Comparison of ENCODE assay signal across 23 mouse cellular contexts in genomic region chr11:71261036-71261435, GRCm38 (mm10). TPM values are rescaled to one million over a fixed set of nuclear protein-coding genes. Genes with fewer than 3 reads are reported as not detected.
"Had no signal": no experiment of that assay in that cellular context is flagged by ENCODE, and none has a peak within 500 bp of the region (broad histone marks: within the 10 kb centered on the region; RNA-seq: fewer than 3 reads in every experiment).

No protein-coding gene starts in this region.

- DNase-seq: liver, postnatal 0 days; lung, adult 2 months; lung, postnatal 14 days; lung, postnatal 36 days; retina, postnatal 1 day; right cerebral cortex, adult 18-20 months; right cerebral cortex, postnatal 14 days; thymus, adult 2 months; thymus, postnatal 25 days; thymus, postnatal 4 days had no signal

- ATAC-seq: liver, postnatal 0 days; lung, postnatal 0 days; midbrain, embryonic 13.5 days; midbrain, embryonic 15.5 days had no signal

- H3K27ac ChIP-seq: lung, embryonic 15.5 days; macrophage; midbrain, embryonic 13.5 days; midbrain, embryonic 15.5 days; neural tube, embryonic 13.5 days; neural tube, embryonic 15.5 days; stomach, embryonic 15.5 days; stomach, postnatal 0 days had no signal

- H3K36me3 ChIP-seq: lung, embryonic 15.5 days; midbrain, embryonic 13.5 days; midbrain, embryonic 15.5 days; neural tube, embryonic 13.5 days; neural tube, embryonic 15.5 days; stomach, embryonic 15.5 days had no signal

- H3K9me3 ChIP-seq: lung, embryonic 15.5 days; megakaryocyte, embryonic 14.5 days; midbrain, embryonic 13.5 days; midbrain, embryonic 15.5 days; neural tube, embryonic 13.5 days; neural tube, embryonic 15.5 days; stomach, embryonic 15.5 days had no signal

- H3K27me3 ChIP-seq: lung, embryonic 15.5 days; megakaryocyte, embryonic 14.5 days; midbrain, embryonic 13.5 days; midbrain, embryonic 15.5 days; neural tube, embryonic 13.5 days; neural tube, embryonic 15.5 days; stomach, embryonic 15.5 days had no signal

- H3K4me3 ChIP-seq: lung, embryonic 15.5 days; megakaryocyte, embryonic 14.5 days; midbrain, embryonic 13.5 days; midbrain, embryonic 15.5 days; neural tube, embryonic 13.5 days; neural tube, embryonic 15.5 days; stomach, embryonic 15.5 days had no signal

- H3K4me2 ChIP-seq: lung, embryonic 15.5 days; midbrain, embryonic 11.5 days; midbrain, embryonic 13.5 days; midbrain, embryonic 15.5 days; neural tube, embryonic 13.5 days; neural tube, embryonic 15.5 days; stomach, embryonic 15.5 days had no signal

- H3K9ac ChIP-seq: liver, postnatal 0 days; lung, embryonic 15.5 days; midbrain, embryonic 13.5 days; midbrain, embryonic 15.5 days; neural tube, embryonic 13.5 days; neural tube, embryonic 15.5 days; stomach, embryonic 15.5 days had no signal

- H3K4me1 ChIP-seq: lung, embryonic 15.5 days; megakaryocyte, embryonic 14.5 days; midbrain, embryonic 13.5 days; midbrain, embryonic 15.5 days; neural tube, embryonic 13.5 days; neural tube, embryonic 15.5 days; stomach, embryonic 15.5 days had no signal

RNA-seq across cellular contexts. Expression of gene Nlrp1b, which starts 30.5 kb away (rescaled TPM):
- total RNA-seq: midbrain, postnatal 0 days had no signal
- polyA plus RNA-seq: lung, embryonic 15.5 days; midbrain, embryonic 11.5 days; midbrain, embryonic 15.5 days; midbrain, postnatal 0 days; neural tube, embryonic 11.5 days; neural tube, embryonic 13.5 days; neural tube, embryonic 15.5 days had no signal
